13 mouse cellular contexts compared by ENCODE assay signal in the genomic region with DNA sequence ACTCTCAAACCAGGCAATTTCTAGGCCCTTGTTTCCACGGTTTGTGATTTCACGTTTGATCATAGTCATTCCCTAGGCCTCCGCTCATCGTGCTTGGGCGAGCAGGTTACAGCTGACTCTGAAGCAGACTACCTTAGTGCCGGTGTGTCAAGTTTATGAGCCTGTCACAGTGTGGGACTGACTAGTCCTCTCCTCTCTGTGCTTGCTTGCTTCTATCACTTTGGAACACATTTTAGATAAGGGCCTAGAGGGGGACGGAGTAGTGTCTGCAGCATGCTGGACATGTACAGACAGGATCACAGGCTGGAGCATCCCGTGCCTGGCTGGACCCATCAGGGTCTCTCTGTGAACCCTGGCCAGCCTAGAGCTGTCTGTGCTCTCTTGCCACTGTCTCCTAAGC. TPM values are rescaled to one million over a fixed set of nuclear protein-coding genes. Genes with fewer than 3 reads are reported as not detected.
DNase-seq lines count a peak whose midpoint lies in the region; ATAC-seq and TF ChIP-seq lines count a peak whose summit lies in the region.
"Had no signal": no experiment of that assay in that cellular context is flagged by ENCODE, and none has a peak within 500 bp of the region (broad histone marks: within the 10 kb centered on the region; RNA-seq: fewer than 3 reads in every experiment).

No protein-coding gene starts in this region.

- H3K9ac ChIP-seq in kidney, embryonic 15.5 days, result 0 out of 2 replicates have a peak overlapping the region, but pooled peaks have one; percentile 17
- peak overlapping the region; percentile 48 for H3K9ac ChIP-seq in MEL (ENCODE audit: control insufficient read depth, low read depth, low read length, poor library complexity, severe bottlenecking)
- H3K9ac ChIP-seq in liver, embryonic 14.5 days (replicated peaks), result peak overlapping the region; percentile 64
- H3K9ac ChIP-seq: hindbrain, embryonic 13.5 days had no signal

- peaks cover 7% of the 10 kb centered on the region for H3K36me3 ChIP-seq in kidney, embryonic 15.5 days
- H3K36me3 ChIP-seq in MEL (ENCODE audit: control insufficient read depth in 1 of 2, insufficient read depth in 2 of 2, low read length in 2 of 2), result peaks cover 0 to 23% of the 10 kb centered on the region in 2 experiments; a peak in 3 of 4 replicates
- peaks cover 8% of the 10 kb centered on the region for H3K36me3 ChIP-seq in liver, embryonic 14.5 days (replicated peaks; ENCODE audit: control insufficient read depth, insufficient read depth, low read depth)

- TF ChIP-seq POLR2A in MEL (IDR thresholded peaks at IDR 0.05; ENCODE audit: control insufficient read depth in 1 of 2, insufficient read depth in 1 of 2, low read depth in 1 of 2, low read length in 2 of 2, poor library complexity in 1 of 2), result peak in 1 of 2 experiments; percentile 48; a peak in 2 of 4 replicates

- H3K4me3 ChIP-seq in kidney, embryonic 15.5 days (replicated peaks), result no peak overlapping the region
- H3K4me3 ChIP-seq in MEL (ENCODE audit: control insufficient read depth in 1 of 2, insufficient read depth in 1 of 2, low read depth in 2 of 2, low read length in 2 of 2), result peak overlapping the region; percentile 17 to 41
- peak overlapping the region; percentile 14 to 26 for H3K4me3 ChIP-seq in liver, embryonic 14.5 days (ENCODE audit: insufficient read depth in 1 of 2, low read depth in 2 of 2, low read length in 2 of 2)
- H3K4me3 ChIP-seq: hindbrain, embryonic 13.5 days had no signal

- peak overlapping the region; percentile 58 for H3K27ac ChIP-seq in kidney, embryonic 15.5 days
- peak overlapping the region; percentile 98 for H3K27ac ChIP-seq in MEL (ENCODE audit: control insufficient read depth, low read depth, low read length)
- H3K27ac ChIP-seq in liver, embryonic 14.5 days, result peak overlapping the region; percentile 95
- H3K27ac ChIP-seq: hindbrain, embryonic 13.5 days had no signal

- peak; percentile 68 to 72 for TF ChIP-seq EP300 in MEL (IDR thresholded peaks at IDR 0.05; ENCODE audit: low read depth in 1 of 2, low read length in 2 of 2)
- peak; percentile 91 for TF ChIP-seq EP300 in liver, embryonic 14.5 days (IDR thresholded peaks at IDR 0.05; ENCODE audit: low read depth)

- ATAC-seq in kidney, embryonic 15.5 days (replicated peaks; ENCODE audit: low FRiP score), result peak; percentile 44; the same call in 1 of the 2 replicates
- peak; percentile 82 for ATAC-seq in liver, embryonic 14.5 days (ENCODE audit: insufficient read depth)
- ATAC-seq: forebrain, embryonic 14.5 days had no signal

- no peak overlapping the region for H3K4me2 ChIP-seq in kidney, embryonic 15.5 days
- H3K4me2 ChIP-seq in liver, embryonic 14.5 days (ENCODE audit: low read depth), result peak overlapping the region; percentile 91
- H3K4me2 ChIP-seq: hindbrain, embryonic 13.5 days had no signal

- no peaks in the 10 kb centered on the region for H3K27me3 ChIP-seq in kidney, embryonic 15.5 days
- no peaks in the 10 kb centered on the region for H3K27me3 ChIP-seq in MEL (ENCODE audit: control insufficient read depth in 1 of 2, insufficient read depth in 2 of 2, low read length in 2 of 2)
- H3K27me3 ChIP-seq in liver, embryonic 14.5 days (ENCODE audit: control insufficient read depth, insufficient read depth, low read length), result no peaks in the 10 kb centered on the region
- H3K27me3 ChIP-seq: hindbrain, embryonic 13.5 days had no signal

- 36% methylated on average over 8 of the region's 8 CpGs for WGBS in kidney, embryonic 15.5 days
- 26% methylated on average over 8 of the region's 8 CpGs for WGBS in liver, embryonic 14.5 days (ENCODE audit: insufficient replicate concordance)

- DNase-seq in kidney, postnatal 10 days, result no peak
- peak; percentile 64 for DNase-seq in MEL (ENCODE audit: low read depth, low spot score)
- DNase-seq in embryo, embryonic 11 days, result peak; percentile 9
- DNase-seq in liver, embryonic 14.5 days (ENCODE audit: low read depth in 3 of 3, low spot score in 3 of 3), result peak; percentile 67 to 81 (median 74)
- DNase-seq in urinary bladder, postnatal 4 days (ENCODE audit: low spot score in 2 of 2), result no peak
- no peak for DNase-seq in cerebellum, adult 18-20 months
- no peak for DNase-seq in heart, postnatal 10 days
- DNase-seq: heart, adult 11 months; lung, postnatal 10 days; thymus, postnatal 25 days had no signal

- H3K9me3 ChIP-seq in kidney, embryonic 15.5 days (replicated peaks), result no peaks in the 10 kb centered on the region
- H3K9me3 ChIP-seq in MEL (replicated peaks; ENCODE audit: insufficient read depth, low read length), result no peaks in the 10 kb centered on the region
- H3K9me3 ChIP-seq in liver, embryonic 14.5 days (ENCODE audit: control insufficient read depth, low read length), result no peaks in the 10 kb centered on the region
- H3K9me3 ChIP-seq: hindbrain, embryonic 13.5 days had no signal

- no peak for TF ChIP-seq CTCF in MEL (IDR thresholded peaks at IDR 0.05 in 2 of 3, conservative IDR thresholded peaks at IDR 0.05 in 1 of 3; ENCODE audit: control insufficient read depth in 1 of 3, insufficient read depth in 1 of 3, low read depth in 2 of 3, low read length in 3 of 3, poor library complexity in 1 of 3, severe bottlenecking in 1 of 3)
- no peak for TF ChIP-seq CTCF in liver, embryonic 14.5 days (IDR thresholded peaks at IDR 0.05; ENCODE audit: low read depth)

- intact Hi-C loops in heart, postnatal 10 days (cut with DNase I), result no loop called here

- peaks cover 23% of the 10 kb centered on the region for H3K79me2 ChIP-seq in MEL (ENCODE audit: control insufficient read depth, insufficient read depth, low read length, poor library complexity)

- peaks cover 51% of the 10 kb centered on the region for H3K4me1 ChIP-seq in kidney, embryonic 15.5 days
- H3K4me1 ChIP-seq in MEL (ENCODE audit: control insufficient read depth in 1 of 2, insufficient read depth in 2 of 2, low read length in 2 of 2), result peaks cover 10 to 28% of the 10 kb centered on the region in 2 experiments; a peak in 3 of 4 replicates
- peaks cover 43 to 50% of the 10 kb centered on the region in 2 experiments for H3K4me1 ChIP-seq in liver, embryonic 14.5 days (replicated peaks; ENCODE audit: control insufficient read depth in 2 of 2, insufficient read depth in 2 of 2, low read length in 1 of 2)

- no peak for TF ChIP-seq RAD21 in MEL (IDR thresholded peaks at IDR 0.05; ENCODE audit: low read depth, low read length)

TF ChIP-seq in MEL, 35 proteins besides CTCF, POLR2A, EP300 and RAD21 (continues in another document):
- TF ChIP-seq HCFC1 (IDR thresholded peaks at IDR 0.05; ENCODE audit: low read depth, low read length) (0 out of 2 replicates have a peak, but pooled peaks have one; percentile 33), TBP (IDR thresholded peaks at IDR 0.05; ENCODE audit: low read depth, low read length) (no peak), ETS1 (IDR thresholded peaks at IDR 0.05; ENCODE audit: low read depth, low read length) (no peak), GATA1 (IDR thresholded peaks at IDR 0.05; ENCODE audit: low read depth, low read length) (peak; percentile 75), USF2 (IDR thresholded peaks at IDR 0.05; ENCODE audit: borderline replicate concordance in 1 of 2, insufficient read depth in 1 of 2, low read depth in 1 of 2, low read length in 2 of 2) (no peak), ZKSCAN1 (IDR thresholded peaks at IDR 0.05; ENCODE audit: low read depth, low read length) (no peak), POLR2AphosphoS5 (IDR thresholded peaks at IDR 0.05; ENCODE audit: borderline replicate concordance, low read depth, low read length) (no peak), MYC (IDR thresholded peaks at IDR 0.05; ENCODE audit: low read depth, low read length) (peak; percentile 75), JUND (IDR thresholded peaks at IDR 0.05; ENCODE audit: low read depth, low read length) (no peak), MAFK (IDR thresholded peaks at IDR 0.05; ENCODE audit: borderline replicate concordance, low read depth, low read length) (no peak), CHD2 (IDR thresholded peaks at IDR 0.05; ENCODE audit: low read length) (no peak), POLR2AphosphoS2 (IDR thresholded peaks at IDR 0.05; ENCODE audit: low read length) (no peak), TCF12 (IDR thresholded peaks at IDR 0.05; ENCODE audit: low read depth, low read length) (peak; percentile 69), NRF1 (IDR thresholded peaks at IDR 0.05; ENCODE audit: insufficient read depth, low read depth, low read length, poor library complexity, severe bottlenecking) (no peak), SIN3A (IDR thresholded peaks at IDR 0.05; ENCODE audit: low read length) (peak; percentile 63; the same call in 1 of the 2 replicates), TAL1 (IDR thresholded peaks at IDR 0.05; ENCODE audit: low read length) (peak; percentile 68), UBTF (IDR thresholded peaks at IDR 0.05; ENCODE audit: borderline replicate concordance, insufficient read depth, low read depth, low read length) (no peak), GABPA (IDR thresholded peaks at IDR 0.05; ENCODE audit: low read depth, low read length) (no peak), SMC3 (IDR thresholded peaks at IDR 0.05; ENCODE audit: low read depth, low read length) (no peak; the same call in 1 of the 2 replicates), MEF2A (IDR thresholded peaks at IDR 0.05; ENCODE audit: extremely low read depth, insufficient replicate concordance, low read depth, low read length, poor library complexity, severe bottlenecking) (no peak), ELF1 (IDR thresholded peaks at IDR 0.05; ENCODE audit: low read depth, low read length) (no peak), ZNF384 (IDR thresholded peaks at IDR 0.05; ENCODE audit: low read depth, low read length) (no peak), CHD1 (IDR thresholded peaks at IDR 0.05; ENCODE audit: low read depth, low read length) (no peak), KAT2A (conservative IDR thresholded peaks at IDR 0.05; ENCODE audit: low read depth, low read length) (no peak), ZC3H11A (IDR thresholded peaks at IDR 0.05; ENCODE audit: low read depth, low read length) (no peak), USF1 (IDR thresholded peaks at IDR 0.05; ENCODE audit: low read depth, low read length) (no peak), BHLHE40 (IDR thresholded peaks at IDR 0.05; ENCODE audit: borderline replicate concordance, low read depth, low read length) (peak; percentile 22; the same call in 1 of the 2 replicates), MXI1 (IDR thresholded peaks at IDR 0.05; ENCODE audit: low read depth, low read length) (peak; percentile 62)

RNA-seq across cellular contexts. Expression of a gene that starts 9.3 kb away (rescaled TPM):
- 74.8 and 75.6 TPM in 2 replicates for polyA plus RNA-seq in kidney, embryonic 15.5 days (2015; fragmentation: Nextera tagmentation; extraction: Ambion mirVana)
- total RNA-seq in MEL (2012; rRNA removed), result 65.0 and 67.6 TPM in 2 replicates
- polyA plus RNA-seq in MEL (2012; ENCODE audit: insufficient read depth in 1 of 2, insufficient read length in 2 of 2, low read depth in 1 of 2, low replicate concordance in 2 of 2, missing spikeins in 1 of 2), result 100 to 1,000 TPM in 1 of 2 experiments, not detected in 1; 101 TPM
- polyA plus RNA-seq in liver, embryonic 14.5 days (2012; rRNA removed), result 20.9 and 27.7 TPM in 2 replicates
- 69.1 and 75.0 TPM in 2 replicates for polyA plus RNA-seq in liver, embryonic 14.5 days (2014; fragmentation: Nextera tagmentation; extraction: Ambion mirVana)
- 10 to 100 TPM; 14.7 to 16.4 TPM for total RNA-seq in heart, postnatal 10 days (2021)

Comparison
In these comparisons a context has a peak if more than half of its experiments do, and no peak if none do; other contexts are left out.
1. DNase-seq: peak in MEL (single experiment), embryo, embryonic 11 days (single experiment) and liver, embryonic 14.5 days (3 of 3); none in kidney, postnatal 10 days (single experiment), urinary bladder, postnatal 4 days (0 of 2), cerebellum, adult 18-20 months (0 of 2) and heart, postnatal 10 days (0 of 2).
2. Peak in every context shown above with its lines, with median percentiles within 50 percentile points of each other: H3K27ac ChIP-seq and H3K9ac ChIP-seq.